Mouse (Mus musculus) right cerebral cortex, postnatal 10 days (tissue): ENCODE measurements around the gene Psmd11.

Experiments used
- DNase-seq, 2 experiments: peaks; one replicate each; pipeline ENCODE4 v3.0.0; 2021; ENCODE audit warnings: low spot score in 2 of 2

Gene Psmd11

GRCm38 (mm10) chr11:80503281-80503680 lies 74.9 kb downstream of the Psmd11 start:
- DNase-seq, result peak in 1 of 2 experiments; percentile 36

- peak; percentile 97 to 99 for DNase-seq
These were observed 75.5 kb downstream of the Psmd11 start for GRCm38 (mm10) chr11:80503726-80504452.

GRCm38 (mm10) chr11:80504519-80505385 lies 76.3 kb downstream of the Psmd11 start:
- DNase-seq, result peak in 1 of 2 experiments; percentile 31

DNA sequence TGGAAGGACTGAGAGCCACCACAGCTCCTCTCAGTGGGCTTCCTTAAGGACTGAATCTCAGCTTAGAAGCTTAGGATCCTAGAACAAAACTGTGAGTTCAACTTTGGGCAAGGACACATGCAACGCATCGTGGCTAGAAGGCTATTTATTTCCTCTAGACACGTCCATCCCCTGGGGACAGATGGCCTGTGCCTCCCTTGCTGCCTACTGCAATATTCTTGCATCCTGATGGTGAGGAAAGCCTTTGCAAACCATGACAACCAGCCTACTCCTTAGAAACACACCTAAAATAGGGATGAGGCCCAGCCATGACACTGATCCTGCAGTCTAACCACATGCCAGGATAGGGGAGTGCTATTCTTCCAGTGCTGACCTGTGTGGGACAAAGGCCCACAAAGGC lies 77.2 kb downstream of the Psmd11 start:
- peak; percentile 54 to 84 for DNase-seq

DNA sequence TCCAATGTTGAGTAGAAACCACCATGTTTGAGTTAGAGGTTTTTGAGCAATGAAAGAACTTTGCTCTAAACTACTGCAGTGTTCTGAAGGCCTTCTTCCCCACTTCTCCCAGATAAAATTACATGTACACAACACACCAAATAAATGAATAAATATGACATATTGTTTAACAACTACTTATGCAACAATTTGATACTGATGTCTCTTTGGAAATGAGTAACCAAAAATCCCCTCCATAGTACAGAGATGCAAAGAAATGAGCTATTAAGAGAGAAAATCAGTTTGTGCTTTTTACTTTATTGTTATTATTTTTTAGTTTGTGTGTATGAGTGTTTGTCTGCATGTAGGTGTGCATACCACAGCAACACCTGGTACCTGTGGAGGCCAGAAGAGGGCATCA lies 78.1 kb downstream of the Psmd11 start:
- no peak for DNase-seq

DNA sequence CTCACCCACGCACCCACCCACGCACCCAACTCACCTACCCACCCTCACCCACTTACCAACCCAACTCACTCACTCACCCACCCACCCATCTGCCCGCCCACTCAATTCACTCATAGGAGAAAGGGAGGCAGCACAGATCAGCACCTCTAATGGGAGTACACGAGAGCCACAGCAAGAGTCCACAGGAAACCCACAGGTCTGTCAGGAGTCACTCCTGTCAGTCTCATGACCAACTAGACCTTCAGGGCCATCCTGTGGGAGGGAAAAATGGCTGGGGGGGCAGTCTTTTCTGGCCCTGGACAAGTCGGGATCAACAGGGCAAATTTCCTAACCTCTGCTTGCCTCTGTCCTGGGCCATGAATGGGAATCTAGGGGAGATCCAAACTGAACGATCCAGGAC lies 79.4 kb downstream of the Psmd11 start:
- DNase-seq, result no peak

DNA sequence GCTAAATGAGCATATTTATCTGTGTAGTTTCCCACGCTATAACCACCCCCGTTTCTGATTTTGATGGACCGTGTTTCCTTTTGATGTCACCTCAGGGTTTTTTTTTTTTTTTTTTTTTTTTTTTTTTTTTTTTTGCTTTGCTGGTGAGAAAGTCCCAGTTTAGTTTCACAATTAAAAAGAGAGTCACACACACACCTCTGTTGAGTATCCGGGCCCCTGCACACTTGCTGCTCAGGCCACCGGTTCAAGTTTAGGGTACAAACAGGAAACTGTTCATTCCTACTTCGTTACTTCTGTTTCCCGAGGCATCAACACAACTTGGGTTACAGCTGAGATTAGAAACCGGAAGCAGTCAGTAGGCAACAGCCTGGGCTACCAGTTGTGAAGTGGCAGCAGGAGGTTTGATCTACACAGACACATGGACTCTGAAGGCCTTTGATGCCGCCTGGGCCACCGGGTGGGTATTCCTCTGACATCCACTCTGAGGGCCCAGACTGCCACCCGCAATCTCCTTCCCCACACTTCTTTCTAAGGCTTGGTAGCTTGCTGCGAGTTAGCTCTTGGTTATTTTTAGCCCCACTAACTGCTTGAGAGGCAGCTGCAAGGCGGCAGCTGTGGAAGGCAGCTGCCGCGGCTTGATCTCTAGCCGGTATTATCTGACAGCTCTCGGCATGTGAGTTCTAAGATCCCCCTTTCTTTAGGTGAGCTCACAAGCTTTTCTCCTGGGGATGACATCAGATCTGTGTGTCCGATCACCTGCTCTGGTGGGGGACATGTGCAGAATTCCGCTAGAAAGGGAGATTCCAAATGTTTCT lies 80.2 kb downstream of the Psmd11 start:
- DNase-seq, result peak; percentile 51 to 64

DNA sequence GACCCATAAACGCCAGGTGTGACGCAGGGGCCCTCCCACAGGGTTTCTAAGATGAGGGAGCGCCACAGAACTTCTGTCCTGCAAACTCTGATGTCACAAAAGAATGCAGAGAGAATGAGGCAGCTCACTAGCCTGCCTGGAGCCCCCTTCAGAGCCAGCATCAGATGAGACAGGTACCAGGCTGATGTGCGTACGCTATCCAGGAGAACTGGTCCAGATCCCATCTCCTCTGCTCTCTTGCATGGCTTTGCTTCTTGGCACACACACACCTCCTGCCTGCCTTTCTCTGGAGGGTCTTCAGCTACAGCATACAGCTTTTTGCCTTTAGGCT lies 80.7 kb downstream of the Psmd11 start:
- DNase-seq, result no peak

- DNase-seq, result no peak
These were observed 81.7 kb downstream of the Psmd11 start for GRCm38 (mm10) chr11:80510124-80510523.

DNA sequence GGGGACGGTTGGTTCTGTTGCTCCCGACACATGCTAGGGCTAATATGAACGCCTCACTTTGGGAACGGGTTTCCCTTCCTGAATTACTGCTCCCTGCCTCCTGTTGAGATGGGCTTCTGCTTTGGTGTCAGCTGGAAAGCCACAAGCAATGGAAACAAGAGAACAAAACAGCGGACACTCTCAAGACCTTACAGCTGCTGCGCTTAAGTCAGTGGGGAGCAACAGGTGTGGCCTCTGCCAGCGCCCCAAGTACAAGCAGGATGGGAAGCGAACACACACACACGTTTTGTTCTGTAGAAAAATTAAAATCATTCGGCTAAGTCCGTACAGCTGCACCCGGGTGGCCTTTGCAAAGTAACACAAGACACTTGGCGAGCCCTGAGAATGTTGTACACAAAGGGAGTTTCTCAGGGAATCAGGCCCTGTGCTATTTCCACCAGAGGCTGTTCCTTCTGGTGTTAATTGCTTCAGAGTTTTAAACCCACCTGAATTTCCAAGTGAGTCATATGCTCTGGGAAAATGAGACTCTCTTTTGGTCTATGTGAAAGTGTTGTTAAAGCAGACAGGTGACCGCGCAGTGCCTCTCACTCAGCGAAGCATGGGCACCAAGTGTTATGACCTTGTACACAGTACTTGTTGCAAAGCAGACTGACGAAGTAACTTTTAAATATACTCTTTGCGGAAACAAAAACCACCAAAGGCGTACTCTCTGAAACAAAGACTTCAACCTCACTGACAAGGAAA lies 84.1 kb downstream of the Psmd11 start:
- DNase-seq, result no peak

GRCm38 (mm10) chr11:80513796-80514195 lies 85.4 kb downstream of the Psmd11 start:
- DNase-seq, result no peak

GRCm38 (mm10) chr11:80515346-80515745 lies 86.9 kb downstream of the Psmd11 start:
- no peak for DNase-seq

DNA sequence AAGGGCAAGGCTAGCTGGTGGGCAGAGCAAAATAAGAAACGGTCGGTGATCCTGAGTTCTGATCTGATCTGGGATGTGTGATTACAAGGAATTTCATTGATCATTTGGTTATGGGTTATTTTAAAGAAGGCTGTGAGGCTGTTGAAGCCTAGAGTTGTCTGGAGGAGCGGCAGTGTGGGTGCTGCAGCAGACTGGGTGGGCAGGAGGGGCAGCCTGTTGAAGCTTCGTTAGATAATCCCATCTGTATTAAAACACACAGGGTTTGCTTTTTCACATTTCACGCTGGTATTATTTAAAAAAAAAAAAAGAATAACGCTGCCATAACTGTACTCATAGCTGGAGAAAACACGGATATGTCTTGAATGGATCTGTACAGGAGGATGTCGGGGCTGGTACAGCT lies 87.5 kb downstream of the Psmd11 start:
- DNase-seq, result no peak

- DNase-seq, result peak; percentile 87 to 94
These were observed 90.3 kb downstream of the Psmd11 start for GRCm38 (mm10) chr11:80518421-80519367.

GRCm38 (mm10) chr11:80521148-80521547 lies 92.7 kb downstream of the Psmd11 start:
- DNase-seq, result peak; percentile 47 to 56
